Mouse (Mus musculus) kidney, postnatal 0 days (tissue): ENCODE measurements around the gene Lrrc3b. TPM values are rescaled to one million over a fixed set of nuclear protein-coding genes. Genes with fewer than 3 reads are reported as not detected.

Source experiments
- ATAC-seq: fragments of 200-750 bp; cut with Nextera tagmentation; replicated peaks from 2 replicates; pipeline ENCODE4 v1.8.0; 2017; ENCODE audit warnings: low read depth, moderate number of reproducible peaks, moderate TSS enrichment, moderate library complexity; ENCODE audit not compliant: low FRiP score
- DNase-seq: peaks from one replicate; pipeline ENCODE4 v3.0.0-alpha.2; 2016; ENCODE audit warnings: low spot score
- H3K27ac ChIP-seq: fragments of 300-500 bp; sonication (generic); 2 replicates; pipeline ENCODE4 v1.5.1; 2014; ENCODE audit warnings: mild to moderate bottlenecking
- H3K27me3 ChIP-seq: fragments of 300-500 bp; sonication (generic); 2 replicates; pipeline ENCODE4 v1.6.1; 2014; ENCODE audit warnings: low read length, mixed read lengths; ENCODE audit not compliant: insufficient read depth
- H3K36me3 ChIP-seq: fragments of 300-500 bp; sonication (generic); 2 replicates; pipeline ENCODE4 v1.6.1; 2014; ENCODE audit warnings: low read length, mixed read lengths; ENCODE audit not compliant: insufficient read depth
- H3K4me1 ChIP-seq: fragments of 300-500 bp; sonication (generic); replicated peaks from 2 replicates; pipeline ENCODE4 v1.6.1; 2014; ENCODE audit warnings: antibody characterized with exemption, low read length, mixed read lengths; ENCODE audit not compliant: insufficient read depth
- H3K4me2 ChIP-seq: fragments of 300-500 bp; sonication (generic); 2 replicates; pipeline ENCODE4 v1.6.1; 2014; ENCODE audit warnings: mild to moderate bottlenecking, low read length, moderate library complexity, mixed read lengths
- H3K4me3 ChIP-seq: fragments of 300-500 bp; sonication (generic); replicated peaks from 2 replicates; pipeline ENCODE4 v1.5.1; 2014; ENCODE audit warnings: low read depth, low read length
- H3K9ac ChIP-seq: fragments of 300-500 bp; sonication (generic); 2 replicates; pipeline ENCODE4 v1.6.1; 2014; ENCODE audit warnings: low read depth, low read length
- H3K9me3 ChIP-seq: fragments of 300-500 bp; sonication (generic); replicated peaks from 2 replicates; pipeline ENCODE4 v1.6.1; 2016; ENCODE audit warnings: low read length, inconsistent platforms, mixed read lengths
- CTCF ChIP-seq: IDR thresholded peaks from 2 replicates; pipeline ENCODE4 v1.5.1; 2016; ENCODE audit warnings: antibody characterized with exemption, low read depth, mild to moderate bottlenecking, moderate library complexity
- WGBS: fragments of 180-500 bp; shearing (Covaris S2); extraction: QIAGEN DNeasy Blood & Tissue Kit; methylation state at CpG from one replicate; pipeline ENCODE4 v1.1.7; 2014; 5-methylcytosine and 5-hydroxymethylcytosine counted together
- polyA plus RNA-seq: library from polyadenylated mRNA; unstranded; fragments of >200 nt; fragmentation: Nextera tagmentation; extraction: Ambion mirVana; gene quantifications from 2 replicates; pipeline ENCODE4 v1.2.1, GENCODE M21; 2015

Lrrc3b gene
- polyA plus RNA-seq, 1 experiment from 2014 or later = 4.4 TPM

DNA sequence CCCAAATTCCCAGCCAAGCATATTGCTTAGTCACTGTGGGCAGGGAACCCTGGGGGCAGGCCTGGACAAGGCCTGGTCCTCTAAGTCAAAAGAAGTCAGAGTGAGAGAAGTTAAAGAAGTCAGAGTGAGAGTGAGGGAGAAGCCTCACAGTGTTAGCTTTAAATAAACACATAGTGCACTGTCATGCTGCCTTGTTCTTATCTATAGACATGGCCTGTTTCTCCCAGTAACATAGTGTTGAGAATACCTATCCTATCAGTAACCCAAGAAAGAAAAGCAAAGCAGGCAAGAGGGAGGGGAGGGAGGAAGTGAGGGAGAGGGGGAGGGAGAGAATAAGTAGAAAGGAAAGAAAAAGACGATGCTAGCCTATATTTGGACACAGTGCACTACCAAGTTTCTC, 6.4 kb downstream of the Lrrc3b start:
- Histone ChIP-seq H3K36me3 (no peaks in the 10 kb centered on the region), H3K9ac (no peak overlapping the region), H3K27ac (no peak overlapping the region), H3K27me3 (no peaks in the 10 kb centered on the region), H3K4me3 (no peak overlapping the region), H3K4me1 (no peaks in the 10 kb centered on the region), H3K4me2 (no peak overlapping the region), H3K9me3 (no peaks in the 10 kb centered on the region)
- 55% methylated on average over 1 of the region's 1 CpGs for WGBS
- ATAC-seq (no peak), DNase-seq (no peak)
- no peak for TF ChIP-seq CTCF

DNA sequence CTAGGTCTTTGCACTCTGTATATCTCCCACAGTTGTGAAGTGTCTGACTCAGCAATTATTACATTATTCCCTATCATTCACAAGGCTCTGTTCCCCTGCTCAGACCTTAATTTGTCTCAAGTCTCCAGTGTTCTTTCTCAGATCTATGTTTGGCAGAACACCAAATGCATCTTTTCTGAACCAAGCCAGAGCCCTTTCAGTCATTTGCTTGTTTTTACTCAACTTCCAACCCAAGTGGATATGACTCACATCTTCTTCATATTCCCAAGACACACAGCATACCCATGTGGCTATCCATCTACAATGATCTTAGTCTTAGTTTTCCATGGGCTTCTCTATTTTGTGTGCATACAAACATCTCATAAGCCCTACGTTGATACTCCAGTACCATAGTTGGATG, 17.2 kb downstream of the Lrrc3b start:
- H3K4me2 ChIP-seq = no peak overlapping the region
- 90% methylated on average over 1 of the region's 1 CpGs for WGBS
- no peak overlapping the region for H3K27ac ChIP-seq
- DNase-seq (no peak), ATAC-seq (no peak)
- no peak for TF ChIP-seq CTCF
- no peaks in the 10 kb centered on the region for H3K27me3 ChIP-seq
- no peaks in the 10 kb centered on the region for H3K4me1 ChIP-seq
- H3K36me3 ChIP-seq = no peaks in the 10 kb centered on the region
- H3K4me3 ChIP-seq = no peak overlapping the region
- H3K9ac ChIP-seq = no peak overlapping the region
- no peaks in the 10 kb centered on the region for H3K9me3 ChIP-seq

DNA sequence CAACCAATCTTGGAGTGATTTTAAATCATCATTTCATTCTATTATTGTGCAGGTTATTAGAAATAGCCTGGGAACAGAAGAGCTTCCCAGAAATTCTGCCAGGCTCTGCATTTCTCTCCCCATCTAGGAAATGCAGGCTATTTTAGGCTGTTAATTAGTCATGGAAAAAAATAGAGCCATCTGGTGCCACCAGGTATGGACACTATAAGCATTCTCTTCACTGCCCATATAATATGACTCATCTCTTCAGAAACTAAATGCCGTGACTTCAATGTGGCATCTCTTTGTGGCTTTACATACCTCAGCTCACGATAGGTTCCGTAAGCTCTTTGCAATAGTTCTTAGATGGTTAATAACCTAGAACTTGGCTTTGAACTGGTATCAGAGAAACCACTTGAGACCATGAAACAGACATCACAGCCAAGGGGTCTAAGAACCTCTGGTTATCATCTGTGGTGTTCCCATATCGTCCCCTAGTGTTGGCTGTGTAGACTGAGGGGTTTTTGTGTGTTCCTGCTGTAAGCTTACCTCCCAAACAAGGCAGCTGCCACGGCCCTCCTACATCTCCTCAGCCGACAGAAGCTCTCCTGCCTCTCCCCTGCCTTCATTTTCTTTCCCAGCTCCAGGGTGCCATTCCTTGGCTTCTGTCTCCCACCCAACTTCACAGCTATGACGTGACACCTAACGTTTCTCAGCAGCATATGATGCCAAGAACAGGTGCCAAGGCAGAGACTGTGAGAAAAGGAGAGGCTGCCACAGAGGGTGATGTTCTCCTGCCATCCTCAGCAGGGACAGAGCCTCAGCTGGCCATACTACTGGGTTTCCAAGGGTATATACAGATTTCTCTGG, 27.9 kb downstream of the Lrrc3b start:
- Histone ChIP-seq H3K9me3 (no peaks in the 10 kb centered on the region), H3K4me3 (no peak overlapping the region), H3K9ac (no peak overlapping the region), H3K36me3 (no peaks in the 10 kb centered on the region), H3K27ac (no peak overlapping the region), H3K4me1 (no peaks in the 10 kb centered on the region), H3K27me3 (no peaks in the 10 kb centered on the region), H3K4me2 (no peak overlapping the region)
- no peak for TF ChIP-seq CTCF
- WGBS = 70% methylated on average over 8 of the region's 8 CpGs
- no peak for DNase-seq
- ATAC-seq = no peak

DNA sequence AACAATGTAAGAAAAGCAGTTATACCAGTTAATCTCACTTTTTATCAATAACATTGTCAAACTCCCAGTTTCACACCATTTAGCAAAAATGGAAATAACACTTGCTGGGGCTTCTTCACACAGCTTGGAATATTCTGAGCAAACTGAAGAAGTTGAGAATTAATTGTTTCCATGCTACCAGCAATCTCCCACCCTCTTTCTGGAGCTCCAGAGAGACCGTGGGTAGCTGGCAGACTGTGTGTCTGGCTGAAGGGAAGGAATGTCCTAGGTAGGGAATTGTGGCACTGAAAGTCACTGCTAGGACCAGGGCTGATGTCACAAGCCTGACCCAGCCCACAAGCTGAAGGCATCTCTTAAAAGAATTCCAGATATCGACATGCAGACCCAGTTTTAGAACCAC, 53.3 kb downstream of the Lrrc3b start:
- Histone ChIP-seq H3K4me1 (no peaks in the 10 kb centered on the region), H3K9ac (no peak overlapping the region), H3K9me3 (no peaks in the 10 kb centered on the region), H3K4me2 (no peak overlapping the region), H3K36me3 (no peaks in the 10 kb centered on the region), H3K27ac (no peak overlapping the region), H3K4me3 (no peak overlapping the region), H3K27me3 (no peaks in the 10 kb centered on the region)
- ATAC-seq (no peak), DNase-seq (no peak)
- TF ChIP-seq CTCF = no peak
- 83% methylated on average over 2 of the region's 2 CpGs for WGBS

DNA sequence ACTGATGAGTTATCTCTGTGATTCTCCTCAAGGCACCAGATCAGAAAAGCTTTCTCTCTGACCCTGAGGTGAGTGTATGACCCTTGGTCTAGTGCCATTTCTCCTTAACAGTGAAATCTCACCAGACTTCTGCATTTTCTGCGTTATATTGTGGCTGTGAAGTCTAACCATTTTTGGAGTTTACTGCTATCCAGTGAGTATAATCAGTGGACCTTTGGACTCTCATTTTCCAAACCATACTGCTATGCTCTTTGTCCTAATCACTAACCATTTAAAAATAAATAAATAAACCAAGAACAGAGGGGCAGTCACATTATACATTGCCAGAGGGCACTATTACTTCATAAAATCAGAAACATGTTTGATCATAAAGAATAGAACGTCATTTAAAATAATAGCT, 53.8 kb downstream of the Lrrc3b start:
- no peak overlapping the region for H3K4me2 ChIP-seq
- no peak overlapping the region for H3K4me3 ChIP-seq
- H3K27ac ChIP-seq = no peak overlapping the region
- no peak for TF ChIP-seq CTCF
- no peak for ATAC-seq
- H3K9me3 ChIP-seq = no peaks in the 10 kb centered on the region
- no peaks in the 10 kb centered on the region for H3K27me3 ChIP-seq
- DNase-seq = no peak
- H3K9ac ChIP-seq = no peak overlapping the region
- 65% methylated on average over 2 of the region's 2 CpGs for whole genome bisulfite sequencing
- no peaks in the 10 kb centered on the region for H3K36me3 ChIP-seq
- no peaks in the 10 kb centered on the region for H3K4me1 ChIP-seq

DNA sequence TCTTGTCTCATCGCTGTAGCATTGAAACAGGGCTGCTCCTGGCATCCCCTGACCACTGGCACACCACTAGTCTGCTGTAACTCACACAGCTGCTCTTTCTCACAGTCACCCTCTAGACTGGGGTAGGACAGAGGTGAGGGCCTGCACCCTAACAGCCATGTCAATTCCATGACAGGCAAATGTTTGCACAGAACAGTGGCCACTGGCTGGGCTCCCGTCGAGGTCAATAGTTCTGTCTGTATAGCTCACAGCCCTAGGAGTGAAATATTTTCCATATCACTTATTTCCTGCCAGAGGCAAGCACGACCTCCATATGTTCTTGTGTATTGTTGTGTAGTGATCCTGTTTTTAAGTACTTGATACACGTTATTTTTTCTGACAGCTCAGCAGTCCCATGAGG, 54.3 kb downstream of the Lrrc3b start:
- no peaks in the 10 kb centered on the region for H3K27me3 ChIP-seq
- no peaks in the 10 kb centered on the region for H3K4me1 ChIP-seq
- H3K36me3 ChIP-seq = no peaks in the 10 kb centered on the region
- no peak overlapping the region for H3K27ac ChIP-seq
- no peak overlapping the region for H3K4me2 ChIP-seq
- H3K9ac ChIP-seq = no peak overlapping the region
- TF ChIP-seq CTCF = no peak
- H3K4me3 ChIP-seq = no peak overlapping the region
- ATAC-seq (no peak), DNase-seq (no peak)
- H3K9me3 ChIP-seq = no peaks in the 10 kb centered on the region
- 53% methylated on average over 5 of the region's 5 CpGs for WGBS

DNA sequence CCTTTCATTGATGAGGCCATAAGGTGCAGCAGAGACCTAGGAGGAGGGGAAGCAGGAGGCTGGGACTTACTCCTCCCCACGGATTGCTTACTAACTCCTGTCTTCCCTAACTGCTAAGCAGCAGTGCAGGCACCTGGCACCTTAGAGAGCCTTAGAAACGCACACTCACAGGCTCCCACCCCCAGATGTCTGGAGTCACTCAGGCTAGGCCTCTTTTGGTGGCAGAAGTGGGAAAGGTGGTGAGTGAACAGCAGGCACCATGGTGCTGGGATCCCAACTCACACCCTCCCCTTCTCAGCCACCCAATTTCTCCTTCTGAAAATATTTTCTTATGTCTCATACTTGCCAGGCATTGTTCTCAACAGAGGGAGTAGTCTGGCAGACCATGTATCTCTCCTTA, 55.7 kb downstream of the Lrrc3b start:
- Histone ChIP-seq H3K4me1 (no peaks in the 10 kb centered on the region), H3K27me3 (no peaks in the 10 kb centered on the region), H3K9me3 (no peaks in the 10 kb centered on the region), H3K9ac (no peak overlapping the region), H3K36me3 (no peaks in the 10 kb centered on the region), H3K27ac (no peak overlapping the region), H3K4me3 (no peak overlapping the region), H3K4me2 (no peak overlapping the region)
- WGBS = 27% methylated on average over 2 of the region's 2 CpGs
- TF ChIP-seq CTCF = no peak
- DNase-seq (no peak), ATAC-seq (no peak)
